Mouse (Mus musculus) spleen, adult 2 months (tissue): ENCODE results near the gene Ikzf2.

Experiments used
- CTCF ChIP-seq: fragments of 200-500 bp; IDR thresholded peaks from 2 replicates; pipeline ENCODE4 v1.5.1; 2011; ENCODE audit warnings: mild to moderate bottlenecking, inconsistent platforms; ENCODE audit not compliant: insufficient read depth, insufficient read length, insufficient replicate concordance; ENCODE audit errors: extremely low read depth
- POLR2A ChIP-seq: fragments of 200-500 bp; IDR thresholded peaks from 2 replicates; pipeline ENCODE4 v1.6.1; 2011; ENCODE audit warnings: low read depth, low read length, inconsistent platforms

GRCm38 (mm10) chr1:69685890-69686490 lies 1.1 kb downstream of the Ikzf2 start:
- TF ChIP-seq CTCF: no peak
- no peak for TF ChIP-seq POLR2A
